Mouse (Mus musculus) regulatory T cell (primary cell): ENCODE results near the gene Odf3b.

ENCODE experiments used
- in situ Hi-C: fragments of 300-600 bp; cut with MboI, MseI; formaldehyde crosslinking; loops from one replicate; pipeline ENCODE4 v1.15.1; 2025; ENCODE audit warnings: high pct_unique_total_duplicates

Gene Odf3b

DNA sequence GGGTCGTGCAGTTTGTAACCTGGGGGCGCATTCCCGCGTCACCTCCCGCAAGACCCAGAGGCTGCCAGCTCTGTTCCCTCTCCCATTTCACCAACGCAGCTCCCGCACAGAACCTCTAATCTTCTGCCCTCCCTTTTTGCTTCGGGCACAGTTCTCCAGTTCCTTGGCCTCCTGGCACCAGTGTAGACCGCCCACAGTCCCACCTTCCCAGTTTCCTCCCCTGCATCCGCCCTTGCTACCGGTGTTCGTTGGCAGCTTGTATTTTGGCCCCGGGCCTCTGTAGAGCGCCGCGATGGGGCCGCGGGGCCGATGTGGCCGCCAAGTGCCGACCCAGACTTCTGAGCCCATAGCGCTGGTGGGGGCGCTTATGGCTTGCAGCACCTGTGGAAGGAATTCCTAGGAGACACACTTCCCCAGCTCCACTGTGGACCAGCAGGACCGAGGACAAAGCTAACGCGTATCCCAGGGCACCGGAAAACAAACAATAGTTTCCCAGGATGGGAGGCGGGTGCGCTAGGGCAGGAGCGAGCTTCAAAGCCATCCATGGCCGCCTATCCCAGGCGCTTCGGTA is at the start of gene Odf3b:
Gene Odf3b, minus strand, starts transcription at position 452 of the 571 bp plus-strand sequence.
- in situ Hi-C loops = no loop called here

DNA sequence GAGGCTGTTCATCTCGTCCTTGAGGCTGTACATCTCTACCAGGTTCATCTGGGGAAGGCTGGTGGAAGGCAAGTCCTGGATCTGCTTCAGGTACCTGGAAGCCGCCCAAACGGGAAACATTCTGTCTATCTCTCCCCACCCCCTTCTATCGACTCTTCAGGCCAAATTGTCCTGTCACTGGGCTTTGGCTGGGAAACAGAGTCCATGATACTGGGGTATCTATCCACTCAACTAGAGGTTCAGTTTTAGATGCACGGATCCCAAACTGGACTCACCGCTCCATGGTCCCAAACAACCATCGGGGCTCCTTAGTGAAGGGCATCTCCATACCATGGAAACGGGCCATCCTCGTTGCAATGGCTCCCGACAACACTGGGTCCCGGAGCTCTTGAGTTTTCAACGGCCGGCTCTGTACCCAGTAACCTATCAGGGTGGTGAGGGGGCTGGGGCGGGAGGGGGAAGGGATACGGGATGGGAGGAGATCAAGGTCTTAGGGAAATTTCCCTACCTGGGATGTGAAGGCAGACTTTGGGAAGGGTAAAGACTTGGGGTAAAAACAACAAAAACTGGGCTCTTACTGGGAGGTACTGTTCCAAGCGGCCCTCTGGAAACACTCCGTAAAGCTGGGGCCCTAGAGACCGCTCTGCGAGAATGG is 49.2 kb upstream of the Odf3b start:
- in situ Hi-C loops = no loop called here

DNA sequence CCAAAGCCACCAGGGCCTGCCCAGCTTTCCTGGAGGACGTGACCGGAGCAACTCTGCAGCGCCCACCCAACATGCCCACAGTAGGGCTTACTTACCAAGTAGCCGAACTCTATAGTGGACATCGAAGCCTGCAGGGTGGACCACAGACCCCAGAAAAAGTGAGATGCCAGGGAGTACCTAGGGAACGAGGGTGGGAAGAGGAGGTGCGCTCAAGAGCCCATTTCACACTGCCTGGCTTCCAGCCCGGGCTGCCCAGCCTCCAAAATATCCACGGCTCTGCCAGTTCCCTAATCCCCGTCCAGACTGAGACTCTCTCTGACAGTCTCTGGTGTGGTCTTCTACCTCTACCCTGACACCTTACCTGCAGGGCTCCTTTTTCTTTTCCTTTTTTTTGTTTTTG is 47.6 kb upstream of the Odf3b start:
- in situ Hi-C loops = no loop called here

DNA sequence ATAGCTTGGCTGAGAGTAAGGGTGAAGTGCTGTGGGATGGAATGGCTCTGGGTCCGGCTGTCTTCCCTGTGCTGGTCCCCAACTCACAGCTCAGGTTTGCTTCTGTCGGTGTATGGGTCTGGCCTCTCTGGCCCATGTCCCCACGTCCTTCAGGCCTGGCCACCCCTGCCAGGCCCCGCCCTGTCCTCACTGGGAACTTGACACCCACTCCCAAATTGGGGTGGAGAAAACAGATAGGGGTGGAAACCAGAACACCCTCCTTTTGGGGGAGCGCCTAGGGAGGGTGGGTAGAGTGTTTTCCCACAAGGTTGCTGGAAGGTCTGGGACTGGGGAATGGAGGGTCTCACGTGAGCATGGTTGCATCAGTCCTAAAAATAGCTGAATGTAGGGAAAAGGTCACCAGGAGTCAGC is 46.6 kb upstream of the Odf3b start, which contains the start of gene Cpt1b:
Gene Cpt1b, minus strand, starts transcription at position 153 of the 411 bp plus-strand sequence.
- in situ Hi-C loops = no loop called here

DNA sequence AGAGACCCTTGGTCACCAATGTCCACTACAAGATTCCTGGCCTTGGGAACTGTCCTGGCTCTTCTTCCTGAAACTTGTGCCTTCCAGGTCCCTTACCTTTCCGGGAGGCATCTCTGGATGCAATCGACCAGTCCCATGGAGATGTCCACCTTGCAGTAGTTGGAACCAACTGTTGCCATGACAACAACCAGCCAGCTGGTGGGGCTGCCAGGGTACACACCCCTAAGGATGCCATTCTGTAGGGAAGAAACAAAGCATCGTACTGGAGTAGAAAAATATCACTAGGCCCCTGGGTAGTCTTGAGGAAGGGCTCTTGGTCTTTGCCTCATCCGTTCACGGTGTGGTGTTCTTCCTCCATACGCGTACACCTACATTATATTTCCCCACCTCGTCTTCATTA is 45.5 kb upstream of the Odf3b start:
- in situ Hi-C loops = no loop called here

DNA sequence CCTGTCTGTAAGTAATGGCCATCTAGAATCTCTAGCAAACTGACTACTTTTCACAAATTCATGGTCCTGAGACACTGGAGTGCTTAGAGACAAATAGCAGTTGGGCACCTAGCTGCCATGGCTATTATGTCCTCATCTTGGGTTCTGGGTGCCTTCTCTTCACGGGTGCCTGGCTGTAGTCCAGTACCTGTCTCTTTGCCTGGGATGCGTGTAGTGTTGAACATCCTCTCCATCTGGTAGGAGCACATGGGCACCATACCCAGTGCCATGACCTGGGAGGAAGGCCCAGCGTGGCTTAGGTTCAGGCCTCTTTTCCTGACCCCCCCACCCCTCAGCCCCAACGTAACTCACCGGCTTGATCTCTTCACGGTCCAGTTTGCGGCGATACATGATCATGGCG is 42.9 kb upstream of the Odf3b start:
- in situ Hi-C loops = no loop called here

DNA sequence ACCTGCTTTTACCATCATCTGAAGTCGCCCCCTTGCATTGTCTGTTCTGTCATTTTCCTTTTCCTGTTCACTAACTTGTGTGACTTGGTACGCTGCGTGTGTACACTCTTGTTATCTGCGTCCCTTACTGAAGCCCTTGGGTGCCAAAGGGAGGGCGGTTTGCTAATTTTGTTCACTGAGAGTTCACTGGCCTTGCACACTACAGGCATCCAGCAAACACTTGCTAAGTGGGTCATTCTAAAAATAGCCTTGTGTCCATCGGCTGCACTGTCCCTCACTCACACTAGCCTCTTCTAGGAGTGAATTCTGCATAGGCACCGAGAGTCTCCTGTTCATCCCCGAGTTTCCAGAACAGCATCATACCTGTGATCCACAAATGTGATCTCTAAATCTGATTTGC is 36.2 kb upstream of the Odf3b start:
- in situ Hi-C loops = no loop called here

DNA sequence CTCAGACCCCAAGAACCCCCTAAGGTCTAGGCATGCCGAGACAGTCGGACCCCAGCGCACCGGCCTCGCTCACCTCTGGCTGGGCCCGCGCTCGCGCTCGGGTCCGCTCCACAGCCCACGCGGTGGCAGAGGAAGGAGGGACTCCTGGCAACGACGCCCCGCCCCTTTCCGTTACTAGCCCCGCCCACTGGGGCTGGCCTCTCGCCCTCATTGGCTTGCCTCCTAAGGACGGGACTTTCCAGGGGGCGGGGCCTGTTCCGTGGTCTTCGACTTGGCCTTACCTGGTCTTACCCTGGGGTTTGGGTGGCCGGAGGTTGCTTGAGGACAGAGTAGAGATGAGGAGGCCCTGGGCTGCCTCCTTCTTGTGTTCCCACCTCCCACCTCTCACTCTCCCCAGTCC is 31.0 kb upstream of the Odf3b start, which contains the start of gene Syce3:
Gene Syce3, minus strand, starts transcription at position 386 of the 400 bp plus-strand sequence.
- in situ Hi-C loops = no loop called here

DNA sequence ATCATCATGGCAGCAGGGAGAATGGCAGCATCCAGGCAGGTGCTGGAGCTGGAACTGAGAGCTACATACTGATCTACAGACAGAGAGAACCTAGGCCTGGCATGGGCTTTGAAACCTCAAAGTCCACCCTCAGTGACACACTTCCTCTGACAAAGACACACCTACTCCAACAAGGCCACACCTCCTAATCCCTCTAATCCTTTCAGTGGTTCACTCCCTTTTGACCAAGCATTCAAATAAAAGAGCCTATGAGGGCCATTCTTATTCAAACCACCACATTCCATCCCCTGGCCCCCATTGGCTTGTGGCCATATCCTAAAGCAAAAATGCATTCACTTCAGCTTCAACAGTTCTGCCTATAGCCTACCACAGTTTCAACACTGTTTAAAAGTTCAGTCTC is 27.6 kb upstream of the Odf3b start:
- in situ Hi-C loops = no loop called here

DNA sequence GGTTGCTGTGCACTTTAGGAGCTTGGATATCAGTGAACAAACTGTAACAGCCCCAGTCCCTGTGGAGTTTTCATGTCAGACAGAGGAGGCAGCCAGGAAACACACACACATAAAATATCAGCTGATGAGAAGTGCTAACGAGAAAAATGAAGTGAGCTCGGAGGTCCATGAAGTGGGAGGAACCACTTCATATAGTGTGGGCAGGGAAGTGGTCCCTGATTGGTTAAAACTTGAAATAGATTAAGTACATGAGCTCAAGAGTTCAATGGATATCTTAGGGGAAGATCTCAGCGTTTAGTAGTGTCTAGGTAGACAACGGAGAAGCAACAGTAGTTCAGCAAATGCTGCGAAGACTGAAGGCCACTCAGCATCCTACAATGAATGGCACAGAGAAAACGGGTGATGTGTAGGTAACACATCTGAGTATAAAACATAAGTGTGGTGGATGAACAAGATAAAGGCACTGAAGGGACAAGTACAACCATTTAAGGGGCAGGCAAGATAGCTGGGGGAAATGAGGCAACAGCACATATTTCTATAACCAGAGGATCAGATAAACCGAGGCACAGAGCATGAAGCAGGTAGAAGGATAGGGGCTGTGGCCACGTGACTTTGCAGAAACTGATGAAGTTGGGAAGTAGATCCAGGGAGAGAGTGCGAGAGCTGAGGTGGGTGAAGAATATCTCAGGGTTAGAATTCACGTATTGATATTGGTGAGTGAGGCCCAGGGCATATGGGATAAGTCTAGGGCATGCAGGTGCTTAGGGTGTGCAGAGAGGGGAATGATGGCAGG is 25.9 kb upstream of the Odf3b start:
- in situ Hi-C loops = no loop called here

DNA sequence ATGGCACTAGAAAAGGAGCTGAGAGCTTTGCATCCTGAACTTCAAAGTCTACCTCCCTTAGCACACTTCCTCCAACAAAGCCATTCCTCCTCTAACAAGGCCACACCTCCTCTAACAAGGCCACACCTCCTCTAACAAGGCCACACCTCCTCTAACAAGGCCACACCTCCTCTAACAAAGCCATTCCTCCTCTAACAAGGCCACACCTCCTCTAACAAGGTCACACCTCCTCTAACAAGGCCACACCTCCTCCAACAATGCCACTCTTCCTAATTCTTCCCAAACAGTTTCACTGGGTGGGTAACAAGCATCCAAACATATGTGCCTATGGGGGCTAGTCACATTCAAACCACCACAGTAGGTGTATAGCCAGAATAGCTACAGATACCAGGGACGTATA is 23.4 kb upstream of the Odf3b start:
- in situ Hi-C loops = no loop called here

DNA sequence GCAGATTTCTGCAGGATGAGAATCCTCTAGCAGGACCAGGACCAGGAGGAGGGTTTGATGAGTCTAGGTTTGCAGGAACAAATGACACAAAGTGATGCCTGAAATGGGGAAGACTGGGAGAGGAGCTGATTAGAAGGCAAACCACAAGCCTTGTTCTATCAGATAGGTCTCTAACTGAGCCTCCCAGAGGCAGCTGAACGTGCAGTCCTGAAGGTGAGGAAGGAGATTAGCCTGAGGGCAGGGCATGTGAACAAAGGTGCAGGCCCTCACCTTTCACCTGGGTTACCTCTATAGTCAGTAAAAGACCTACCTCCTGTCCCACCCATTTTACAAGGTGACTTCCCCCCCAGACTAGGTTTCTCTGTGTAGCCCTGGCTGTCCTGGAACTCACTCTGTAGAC is 20.6 kb upstream of the Odf3b start:
- in situ Hi-C loops = no loop called here

DNA sequence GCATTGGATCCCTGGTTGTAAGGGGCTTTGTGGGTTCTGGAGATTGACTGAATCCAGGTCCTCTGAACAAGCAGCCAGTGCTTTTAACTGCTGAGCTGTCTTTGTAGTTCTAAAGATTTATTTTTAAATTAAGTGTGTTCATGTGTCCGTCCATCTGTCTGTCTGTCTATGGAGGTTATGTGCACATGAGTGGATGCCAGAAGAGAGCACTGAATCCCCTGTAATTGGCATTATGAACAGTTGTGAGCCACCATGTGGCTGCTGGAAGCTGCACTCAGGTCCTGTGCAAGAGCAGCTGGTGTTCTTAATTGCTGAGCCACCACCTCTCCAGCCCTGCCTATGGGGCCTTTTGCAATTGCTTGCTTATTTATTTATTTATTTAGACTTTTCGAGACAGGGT is 19.1 kb upstream of the Odf3b start:
- in situ Hi-C loops = no loop called here

DNA sequence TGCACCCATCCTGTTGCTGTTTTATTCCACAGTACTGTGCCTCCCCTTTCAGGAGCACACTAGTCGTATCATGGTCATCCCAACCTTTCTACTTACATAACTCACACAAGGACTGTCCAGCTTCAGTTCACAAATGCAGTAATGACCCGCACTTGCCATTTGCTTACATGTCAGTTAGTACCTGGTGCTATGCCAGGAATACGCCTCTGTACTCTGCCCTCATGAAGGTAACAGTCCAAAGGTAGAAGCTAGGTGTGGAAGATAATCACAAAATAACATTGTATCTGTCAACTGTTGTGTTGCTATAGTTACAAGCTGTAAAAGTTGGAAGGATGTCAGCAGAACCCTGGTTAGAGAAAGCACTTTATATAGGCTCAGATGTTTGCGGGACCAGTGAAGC is 17.8 kb upstream of the Odf3b start:
- in situ Hi-C loops = no loop called here

DNA sequence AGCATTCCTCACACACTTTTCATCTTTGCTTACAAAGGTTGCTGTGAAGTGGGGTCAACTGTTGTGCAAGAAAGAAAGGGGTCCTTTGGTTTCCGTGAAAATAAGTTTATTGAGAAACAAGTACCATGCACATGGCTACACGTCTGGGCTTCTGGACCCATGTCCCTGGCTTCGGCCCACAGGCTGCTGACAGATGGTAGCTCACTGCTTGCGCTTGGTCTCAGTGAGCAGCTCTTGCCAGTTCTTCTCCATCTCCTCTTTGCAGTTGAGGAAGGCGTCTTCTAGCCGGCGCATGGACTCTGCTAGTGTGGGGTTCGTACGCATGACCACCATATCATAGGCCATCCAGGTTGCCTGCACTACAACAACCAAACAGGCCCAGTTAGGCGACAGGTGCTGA is 11.0 kb upstream of the Odf3b start:
- in situ Hi-C loops = no loop called here

DNA sequence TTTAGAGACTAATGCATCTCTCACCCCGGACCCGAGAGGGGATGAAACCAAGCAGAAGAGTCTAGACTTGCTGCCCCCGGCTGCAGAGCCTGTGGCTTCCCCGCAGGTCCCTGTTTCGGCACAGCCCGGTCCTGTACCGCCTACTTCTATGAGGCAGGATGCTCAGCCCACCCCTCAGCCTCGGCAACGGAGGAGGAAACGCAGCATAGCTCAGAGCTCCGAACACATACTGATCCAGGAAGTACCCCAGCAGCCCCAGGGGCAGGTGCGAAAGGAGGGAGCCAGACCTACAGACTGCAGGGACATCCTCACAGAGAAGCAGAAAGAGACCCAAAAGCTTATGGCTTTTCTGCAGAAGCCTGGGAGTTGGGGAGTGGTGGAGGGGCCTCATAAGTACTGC is 8.0 kb upstream of the Odf3b start:
- in situ Hi-C loops = no loop called here

DNA sequence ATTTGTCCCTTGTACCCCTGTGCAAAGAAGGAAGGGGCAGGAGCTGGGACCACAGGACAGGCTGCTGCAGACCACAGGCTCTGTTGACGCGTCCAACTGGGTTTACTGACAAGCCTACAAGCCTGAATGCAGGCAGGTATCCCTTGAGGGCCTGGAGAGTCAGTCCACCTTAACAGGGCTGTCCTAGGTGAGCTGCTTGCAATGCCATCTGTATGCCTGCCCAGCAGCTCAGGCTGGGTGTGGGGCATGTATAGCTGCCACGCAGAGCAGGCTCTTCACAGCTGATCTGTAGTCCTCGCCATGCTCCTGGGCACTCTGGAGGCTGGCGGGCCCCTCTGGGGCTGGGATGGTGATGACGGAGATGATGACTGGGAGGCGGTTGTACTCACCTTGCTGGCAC is 5.5 kb upstream of the Odf3b start, which contains the start of gene Klhdc7b:
Gene Klhdc7b, plus strand, starts transcription at position 301 of the 400 bp plus-strand sequence.
- in situ Hi-C loops = no loop called here

DNA sequence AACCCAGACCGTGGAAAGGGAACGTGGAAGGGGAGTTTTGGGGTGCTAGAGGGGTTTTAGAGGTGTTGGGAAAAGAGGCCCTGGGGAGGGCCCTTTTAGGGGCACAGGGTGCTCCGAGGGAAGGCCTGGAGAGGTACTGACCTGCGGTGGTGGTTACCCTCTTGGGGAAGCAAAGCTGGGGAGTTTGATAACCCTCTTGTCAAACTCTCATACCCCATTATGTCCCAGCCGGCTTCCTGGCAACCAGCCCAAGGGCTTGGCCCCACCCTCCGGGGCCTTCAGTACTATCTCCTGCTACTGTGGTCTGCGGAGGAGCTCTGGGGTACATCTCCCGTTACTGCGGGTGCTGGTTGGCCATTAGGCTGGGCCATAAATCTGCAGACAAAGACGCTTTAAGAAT is 347 bp upstream of the Odf3b start:
- in situ Hi-C loops = no loop called here

DNA sequence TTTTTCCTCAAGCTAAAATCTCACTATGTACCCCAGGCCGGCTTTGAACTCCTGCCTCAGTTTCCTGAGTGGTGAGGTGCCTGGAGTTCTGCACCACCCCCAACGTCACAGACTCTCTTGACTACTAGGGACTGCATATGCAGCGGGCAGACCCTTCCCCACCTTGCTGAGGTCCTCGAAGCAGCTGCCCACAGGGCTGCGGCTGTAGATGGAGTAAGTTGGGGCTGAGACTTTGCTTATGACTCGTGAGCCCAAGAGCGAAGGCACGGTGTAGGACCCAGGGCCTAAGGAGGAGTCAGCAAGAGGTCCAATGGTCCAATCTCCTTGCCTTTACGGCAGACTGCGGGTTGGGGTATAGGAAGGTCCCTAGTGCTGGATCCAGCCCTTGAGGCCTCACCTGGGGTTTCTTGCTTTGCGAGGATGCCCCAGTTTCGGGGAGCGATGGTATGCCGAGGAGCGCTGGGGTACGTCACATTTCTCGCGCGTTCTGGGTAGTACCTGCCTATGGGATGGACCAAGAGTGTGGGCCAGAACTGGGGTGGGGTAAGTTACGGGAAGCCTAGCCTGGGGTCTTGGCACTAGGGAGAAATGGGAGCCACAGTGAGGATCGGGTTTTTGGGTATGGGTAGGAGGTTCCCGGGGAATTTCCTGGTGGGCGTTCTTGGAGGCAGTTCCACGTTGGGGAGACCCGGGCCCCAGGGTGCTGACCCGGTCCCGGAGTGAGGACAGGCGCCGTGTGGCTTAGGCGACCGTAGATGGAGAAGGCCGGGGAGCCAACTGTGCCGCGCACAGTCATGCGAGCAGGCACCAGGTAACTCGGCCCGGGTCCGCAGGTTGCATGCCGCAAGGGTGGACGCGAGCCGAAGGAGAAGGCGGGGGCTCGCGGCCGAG is 899 bp downstream of the Odf3b start:
- in situ Hi-C loops = no loop called here

DNA sequence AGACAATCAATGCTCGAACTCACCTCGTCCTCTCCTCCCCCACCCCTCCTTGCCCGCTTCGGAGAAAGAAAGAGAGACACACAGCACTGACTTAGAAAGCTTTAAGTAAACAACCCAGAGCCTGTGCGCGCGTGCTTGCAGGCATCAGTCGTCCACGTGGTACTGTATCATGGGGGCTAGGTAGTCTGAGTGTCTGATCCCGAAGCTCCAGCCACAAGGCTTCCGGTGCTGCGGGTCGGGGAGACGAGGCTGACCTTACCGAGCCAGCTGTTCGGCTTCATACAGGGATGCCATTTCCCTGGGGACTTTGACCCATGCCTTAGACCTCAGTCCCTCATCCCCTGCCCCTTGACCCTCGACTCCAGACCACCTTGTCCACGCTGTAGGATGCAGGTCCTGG is 1.7 kb downstream of the Odf3b start:
- in situ Hi-C loops = no loop called here

DNA sequence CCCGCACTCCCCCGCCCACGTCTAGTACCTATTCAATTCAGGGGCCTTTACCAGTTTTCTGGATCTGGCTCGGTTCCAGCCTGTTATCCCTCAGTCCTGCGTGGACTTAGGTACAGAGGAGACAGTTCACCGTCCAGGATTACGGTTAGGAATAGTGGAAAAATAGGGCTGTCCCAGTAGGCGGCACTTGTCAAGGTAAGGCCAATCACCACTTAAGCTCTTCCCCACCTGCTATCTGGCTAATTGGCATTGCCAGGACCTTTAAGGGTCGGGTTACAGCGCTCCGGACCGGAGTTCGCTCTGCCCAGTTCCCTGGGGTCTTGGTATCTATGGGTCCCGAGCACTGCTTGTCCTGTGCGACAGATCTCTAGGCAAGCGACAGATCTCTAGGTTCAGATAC is 2.1 kb downstream of the Odf3b start, which contains the start of gene Tymp:
Gene Tymp, minus strand, starts transcription at position 83 of the 400 bp plus-strand sequence.
- in situ Hi-C loops = no loop called here

DNA sequence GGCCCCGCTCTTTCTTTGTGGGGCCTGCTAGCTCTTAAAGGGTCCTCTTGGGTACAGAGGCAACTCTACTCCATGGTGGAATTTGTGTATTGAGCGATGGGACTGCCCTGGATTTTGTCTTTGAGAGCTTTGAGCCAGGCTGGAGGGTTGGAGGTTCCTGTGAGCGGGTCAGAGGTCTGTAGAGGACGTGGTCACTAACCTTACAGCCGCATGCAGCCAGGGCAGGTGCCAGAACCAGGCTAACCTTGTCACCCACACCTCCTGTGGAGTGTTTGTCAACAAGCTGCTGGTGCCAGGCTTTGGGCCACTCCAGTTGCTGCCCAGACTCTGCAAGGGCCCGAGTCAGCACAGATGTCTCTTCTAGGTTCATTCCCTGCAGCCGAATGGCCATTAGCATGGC is 3.0 kb downstream of the Odf3b start:
- in situ Hi-C loops = no loop called here
